Mouse (Mus musculus) forebrain, embryonic 11.5 days (tissue): ENCODE results near the gene Magi2. TPM values are rescaled to one million over a fixed set of nuclear protein-coding genes. Genes with fewer than 3 reads are reported as not detected.

ENCODE experiments used
- ATAC-seq: fragments of 200-750 bp; cut with Nextera tagmentation; replicated peaks from 2 replicates; pipeline ENCODE4 v1.8.0; 2017; ENCODE audit warnings: moderate TSS enrichment; ENCODE audit not compliant: low FRiP score
- DNase-seq: peaks from one replicate; pipeline ENCODE4 v3.0.0-alpha.2; 2017; ENCODE audit warnings: low spot score
- H3K27ac ChIP-seq: fragments of 300-500 bp; sonication (generic); 2 replicates; pipeline ENCODE4 v1.5.1; 2014; ENCODE audit warnings: low read depth, low read length
- H3K27me3 ChIP-seq: fragments of 300-500 bp; sonication (generic); 2 replicates; pipeline ENCODE4 v1.6.1; 2014; ENCODE audit warnings: mild to moderate bottlenecking, low read length, mixed read lengths; ENCODE audit not compliant: control insufficient read depth, insufficient read depth
- H3K36me3 ChIP-seq: fragments of 300-500 bp; sonication (generic); 2 replicates; pipeline ENCODE4 v1.6.1; 2014; ENCODE audit warnings: mild to moderate bottlenecking, low read length, moderate library complexity, mixed read lengths; ENCODE audit not compliant: control insufficient read depth, insufficient read depth
- H3K4me1 ChIP-seq: fragments of 300-500 bp; sonication (generic); replicated peaks from 2 replicates; pipeline ENCODE4 v1.6.1; 2014; ENCODE audit warnings: low read length, mixed read lengths; ENCODE audit not compliant: control insufficient read depth, insufficient read depth
- H3K4me2 ChIP-seq: fragments of 300-500 bp; sonication (generic); 2 replicates; pipeline ENCODE4 v1.6.1; 2014; ENCODE audit warnings: low read depth, mild to moderate bottlenecking, low read length, moderate library complexity, mixed read lengths; ENCODE audit not compliant: severe bottlenecking
- H3K4me3 ChIP-seq: fragments of 300-500 bp; sonication (generic); 2 replicates; pipeline ENCODE4 v1.5.1; 2014; ENCODE audit warnings: low read depth, low read length
- H3K9ac ChIP-seq: fragments of 300-500 bp; sonication (generic); 2 replicates; pipeline ENCODE4 v1.6.1; 2014; ENCODE audit warnings: low read length
- H3K9me3 ChIP-seq: fragments of 300-500 bp; sonication (generic); 2 replicates; pipeline ENCODE4 v1.6.1; 2016; ENCODE audit warnings: low read length, mixed read lengths; ENCODE audit not compliant: control insufficient read depth
- WGBS: fragments of 180-500 bp; shearing (Covaris S2); extraction: QIAGEN DNeasy Blood & Tissue Kit; methylation state at CpG from one replicate; pipeline ENCODE4 v1.1.7; 2014; 5-methylcytosine and 5-hydroxymethylcytosine counted together
- polyA plus RNA-seq: library from polyadenylated mRNA; unstranded; fragments of >200 nt; fragmentation: Nextera tagmentation; extraction: Ambion mirVana; gene quantifications from 2 replicates; pipeline ENCODE4 v1.2.1, GENCODE M21; 2014

The Magi2 gene
- polyA plus RNA-seq, 1 experiment from 2014 or later, result 10.2 TPM

GRCm38 (mm10) chr5:19717296-19717695, 490.5 kb downstream of the Magi2 start:
- no peaks in the 10 kb centered on the region for H3K27me3 ChIP-seq
- H3K4me3 ChIP-seq, result no peak overlapping the region
- no peak overlapping the region for H3K4me2 ChIP-seq
- WGBS, result 91% methylated on average over 2 of the region's 2 CpGs
- no peaks in the 10 kb centered on the region for H3K9me3 ChIP-seq
- no peak overlapping the region for H3K9ac ChIP-seq
- H3K4me1 ChIP-seq, result no peaks in the 10 kb centered on the region
- DNase-seq (no peak), ATAC-seq (no peak)
- H3K36me3 ChIP-seq, result no peaks in the 10 kb centered on the region
- H3K27ac ChIP-seq, result no peak overlapping the region

- Histone ChIP-seq H3K9me3 (no peaks in the 10 kb centered on the region; the same call in 1 of the 2 replicates), H3K4me1 (no peaks in the 10 kb centered on the region), H3K9ac (no peak overlapping the region), H3K4me3 (no peak overlapping the region), H3K36me3 (no peaks in the 10 kb centered on the region), H3K27me3 (no peaks in the 10 kb centered on the region), H3K4me2 (no peak overlapping the region), H3K27ac (no peak overlapping the region)
- no peak for DNase-seq
- no peak for ATAC-seq
Observed at GRCm38 (mm10) chr5:19726277-19726676, 499.4 kb downstream of the Magi2 start.

DNA sequence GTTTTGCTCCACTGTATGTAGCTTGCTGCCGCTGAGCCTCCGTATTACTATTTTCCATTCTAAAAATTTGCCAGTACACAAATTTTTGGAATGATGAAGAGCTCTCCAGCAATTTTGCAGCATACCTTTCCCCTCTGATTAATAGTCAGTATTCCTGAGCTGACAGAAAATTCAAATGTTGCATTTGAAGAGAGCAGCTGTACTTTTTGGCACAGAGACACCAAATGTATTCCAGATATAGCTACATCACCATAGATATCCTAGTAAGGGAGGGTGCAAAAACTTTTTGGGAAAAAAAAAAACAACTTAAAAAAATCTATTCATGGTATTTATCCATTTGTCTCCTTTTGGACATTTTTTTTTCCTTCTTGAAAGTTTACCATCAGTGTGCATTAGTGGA, 518.5 kb downstream of the Magi2 start:
- H3K36me3 ChIP-seq, result no peaks in the 10 kb centered on the region
- no peak overlapping the region for H3K4me3 ChIP-seq
- no peak overlapping the region for H3K27ac ChIP-seq
- H3K4me1 ChIP-seq, result peaks cover 6% of the 10 kb centered on the region; the same call in 1 of the 2 replicates
- WGBS, result 97% methylated on average over 2 of the region's 2 CpGs
- DNase-seq, result no peak
- H3K27me3 ChIP-seq, result no peaks in the 10 kb centered on the region
- no peak for ATAC-seq
- H3K9me3 ChIP-seq, result no peaks in the 10 kb centered on the region
- no peak overlapping the region for H3K9ac ChIP-seq
- H3K4me2 ChIP-seq, result no peak overlapping the region

GRCm38 (mm10) chr5:19745916-19746315, 519.1 kb downstream of the Magi2 start:
- H3K4me1 ChIP-seq, result peaks cover 6% of the 10 kb centered on the region; the same call in 1 of the 2 replicates
- H3K4me2 ChIP-seq, result no peak overlapping the region
- 47% methylated on average over 6 of the region's 6 CpGs for WGBS
- DNase-seq (no peak), ATAC-seq (no peak)
- H3K4me3 ChIP-seq, result no peak overlapping the region
- H3K36me3 ChIP-seq, result no peaks in the 10 kb centered on the region
- no peaks in the 10 kb centered on the region for H3K9me3 ChIP-seq
- H3K27me3 ChIP-seq, result no peaks in the 10 kb centered on the region
- no peak overlapping the region for H3K9ac ChIP-seq
- no peak overlapping the region for H3K27ac ChIP-seq

DNA sequence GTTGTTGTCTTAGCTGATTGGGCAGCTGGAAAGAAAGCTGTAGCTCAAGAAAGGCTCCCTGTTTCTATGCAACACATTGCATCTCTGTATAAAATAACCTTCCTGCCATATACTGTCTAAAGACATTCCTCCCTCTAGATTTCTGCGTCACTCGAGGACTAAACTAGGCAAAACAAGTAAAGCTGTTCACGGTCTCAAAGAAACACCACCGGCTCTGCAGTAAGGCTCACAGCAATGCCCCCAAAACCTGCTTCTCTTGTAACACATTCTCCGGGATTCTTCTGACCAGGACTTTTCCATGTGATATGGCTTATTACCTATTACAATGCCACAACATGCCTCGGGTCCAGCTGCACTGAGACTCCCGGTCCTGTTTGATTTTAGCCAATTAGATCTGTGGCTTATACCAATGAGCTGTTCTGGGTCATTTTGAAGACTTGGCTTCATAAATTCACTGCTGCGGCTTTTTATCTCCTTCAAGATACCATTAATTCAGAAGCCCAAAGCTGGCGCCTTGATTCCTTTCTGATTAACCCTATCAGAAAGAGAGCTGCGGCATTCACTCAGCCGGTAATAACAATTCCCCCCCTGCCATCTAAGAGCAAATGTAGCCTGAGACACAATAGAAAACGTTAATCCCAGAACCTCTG, 520.2 kb downstream of the Magi2 start:
- no peaks in the 10 kb centered on the region for H3K36me3 ChIP-seq
- H3K9me3 ChIP-seq, result no peaks in the 10 kb centered on the region
- no peaks in the 10 kb centered on the region for H3K27me3 ChIP-seq
- ATAC-seq (peak; percentile 72), DNase-seq (peak; percentile 48)
- H3K9ac ChIP-seq, result no peak overlapping the region; the same call in 1 of the 2 replicates
- H3K27ac ChIP-seq, result peak overlapping the region; percentile 41
- peak overlapping the region; percentile 33; the same call in 1 of the 2 replicates for H3K4me2 ChIP-seq
- peaks cover 6% of the 10 kb centered on the region; the same call in 1 of the 2 replicates for H3K4me1 ChIP-seq
- WGBS, result 21% methylated on average over 12 of the region's 12 CpGs
- H3K4me3 ChIP-seq, result no peak overlapping the region

GRCm38 (mm10) chr5:19747631-19748030, 520.8 kb downstream of the Magi2 start:
- H3K4me1 ChIP-seq, result peaks cover 6% of the 10 kb centered on the region; the same call in 1 of the 2 replicates
- no peak for DNase-seq
- no peak overlapping the region; the same call in 1 of the 2 replicates for H3K4me2 ChIP-seq
- no peak overlapping the region for H3K9ac ChIP-seq
- peak; percentile 63 for ATAC-seq
- H3K27ac ChIP-seq, result no peak overlapping the region
- no peaks in the 10 kb centered on the region for H3K36me3 ChIP-seq
- H3K27me3 ChIP-seq, result no peaks in the 10 kb centered on the region
- H3K9me3 ChIP-seq, result no peaks in the 10 kb centered on the region
- H3K4me3 ChIP-seq, result no peak overlapping the region
- WGBS, result 27% methylated on average over 3 of the region's 3 CpGs

GRCm38 (mm10) chr5:19779224-19779623, 552.4 kb downstream of the Magi2 start:
- ATAC-seq, result no peak
- WGBS, result 89% methylated on average over 1 of the region's 1 CpGs
- no peak for DNase-seq
- H3K9ac ChIP-seq, result no peak overlapping the region
- H3K36me3 ChIP-seq, result no peaks in the 10 kb centered on the region
- no peak overlapping the region for H3K27ac ChIP-seq
- H3K27me3 ChIP-seq, result no peaks in the 10 kb centered on the region
- no peaks in the 10 kb centered on the region for H3K4me1 ChIP-seq
- H3K4me2 ChIP-seq, result no peak overlapping the region
- no peak overlapping the region for H3K4me3 ChIP-seq
- no peaks in the 10 kb centered on the region for H3K9me3 ChIP-seq

DNA sequence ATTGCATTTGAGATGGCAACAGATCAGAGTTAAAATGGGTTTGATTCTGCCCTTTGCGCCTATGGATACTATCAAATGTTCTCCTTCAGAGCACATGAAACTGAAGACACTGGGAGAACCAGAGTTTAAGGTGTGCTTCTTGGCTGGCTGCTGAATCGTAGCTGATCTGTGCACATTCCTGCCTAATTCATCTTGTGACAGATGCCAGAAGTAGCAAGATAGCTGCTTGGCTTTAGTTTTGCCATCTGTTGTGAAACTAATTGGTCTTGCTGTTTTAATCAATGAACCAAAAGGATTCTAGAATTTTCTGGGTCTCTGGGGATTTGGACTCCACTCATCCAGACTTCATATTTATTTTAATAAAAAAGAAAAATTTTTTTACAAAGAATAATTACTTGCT, 553.2 kb downstream of the Magi2 start:
- DNase-seq, result no peak
- Histone ChIP-seq H3K36me3 (no peaks in the 10 kb centered on the region), H3K4me1 (no peaks in the 10 kb centered on the region), H3K9ac (no peak overlapping the region), H3K4me3 (no peak overlapping the region), H3K27ac (no peak overlapping the region), H3K4me2 (no peak overlapping the region), H3K27me3 (no peaks in the 10 kb centered on the region), H3K9me3 (no peaks in the 10 kb centered on the region)
- 85% methylated on average over 2 of the region's 2 CpGs for WGBS
- ATAC-seq, result no peak

GRCm38 (mm10) chr5:19785320-19785719, 558.5 kb downstream of the Magi2 start:
- DNase-seq (no peak), ATAC-seq (no peak)
- H3K9me3 ChIP-seq, result no peaks in the 10 kb centered on the region
- peaks cover 2% of the 10 kb centered on the region; the same call in 1 of the 2 replicates for H3K4me1 ChIP-seq
- no peak overlapping the region for H3K4me3 ChIP-seq
- H3K27ac ChIP-seq, result no peak overlapping the region
- H3K27me3 ChIP-seq, result no peaks in the 10 kb centered on the region
- H3K36me3 ChIP-seq, result no peaks in the 10 kb centered on the region
- H3K4me2 ChIP-seq, result no peak overlapping the region
- H3K9ac ChIP-seq, result no peak overlapping the region
